Mouse (Mus musculus): ENCODE measurements around the gene Taldo1. TPM values are rescaled to one million over a fixed set of nuclear protein-coding genes. Genes with fewer than 3 reads are reported as not detected.

Taldo1 gene
- polyA plus RNA-seq, 2 experiments from 2014 or later: 309 to 337 TPM

DNA sequence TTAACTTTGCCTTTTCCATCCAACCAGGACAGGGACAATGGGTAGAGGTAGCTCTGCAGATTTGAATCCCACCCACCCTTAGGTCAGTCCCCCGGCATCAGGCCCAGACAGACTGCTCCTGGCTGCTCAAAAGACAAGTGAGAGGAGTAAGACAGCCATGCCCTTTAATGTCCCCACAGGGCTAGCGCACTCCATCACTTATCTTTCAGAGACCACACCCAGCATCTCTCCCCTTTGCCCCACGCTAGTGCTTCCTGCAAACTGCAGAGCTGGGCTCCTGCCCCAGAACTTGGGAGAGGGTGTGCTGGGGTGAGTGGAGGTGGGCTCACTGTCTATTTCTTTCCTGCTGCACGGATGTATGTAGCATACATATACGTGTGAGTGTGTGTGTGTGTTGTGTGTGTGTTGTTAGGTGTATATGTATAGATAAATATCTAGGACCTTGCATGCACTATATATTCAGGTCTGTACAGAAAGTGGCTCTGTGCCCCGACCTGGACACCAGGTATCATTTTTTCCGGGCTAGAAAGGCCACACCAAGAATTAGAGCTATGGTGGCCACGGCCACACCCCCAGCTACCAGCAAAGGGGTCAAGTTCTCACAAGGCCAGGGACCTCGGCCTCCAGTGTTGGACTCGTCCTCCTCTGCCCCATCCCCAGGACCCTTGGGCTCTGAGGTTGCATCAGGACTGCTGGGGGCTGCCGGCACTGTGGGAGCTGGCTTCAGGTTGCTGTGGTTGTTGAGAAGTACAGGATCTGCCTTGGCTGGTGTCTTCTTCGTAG lies 35.1 kb downstream of the Taldo1 start:
- no peak for ATAC-seq

DNA sequence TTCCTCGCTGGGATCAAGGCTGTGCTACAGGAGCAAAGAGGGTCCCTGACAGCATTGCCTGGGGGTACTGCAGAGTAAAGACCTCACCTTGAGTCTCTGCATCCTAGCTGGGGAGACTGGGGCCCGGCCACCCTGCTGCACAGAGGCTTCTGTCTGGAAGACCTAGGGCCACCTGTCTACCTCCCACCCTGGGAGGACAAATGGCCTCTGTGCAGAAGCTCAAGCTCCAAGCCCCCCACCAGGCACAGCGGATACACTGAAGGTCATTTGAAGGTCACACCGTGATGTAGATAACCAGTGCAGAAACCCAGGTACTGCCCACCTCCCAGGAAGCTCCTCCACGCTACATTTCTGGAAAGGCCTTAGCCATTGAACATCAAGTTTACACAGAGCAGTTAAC lies 36.7 kb downstream of the Taldo1 start:
- no peak for ATAC-seq

DNA sequence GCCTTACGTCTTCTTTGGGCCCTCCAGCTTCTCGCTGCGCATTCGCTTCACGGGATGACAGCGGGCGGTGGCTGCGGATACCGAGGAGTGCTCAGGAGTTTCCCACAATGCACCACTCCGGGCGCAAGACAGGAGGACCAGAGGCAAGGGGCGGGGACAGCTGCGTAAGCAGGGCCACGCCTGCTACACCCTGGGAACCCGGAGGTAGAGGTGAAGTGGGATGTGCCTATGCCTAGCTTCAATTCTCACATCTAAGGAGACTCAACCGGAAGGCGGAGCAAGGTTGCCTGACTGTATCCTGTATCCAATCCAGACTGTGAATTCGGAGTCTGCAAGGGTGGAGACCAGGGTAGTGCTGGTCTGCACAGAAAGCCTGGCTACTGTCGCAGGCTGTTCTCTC lies 37.3 kb downstream of the Taldo1 start, which contains the start of gene Cend1:
Gene Cend1 (minus strand): TSS at position 182 of the 400 bp plus-strand sequence.
- ATAC-seq: no peak

DNA sequence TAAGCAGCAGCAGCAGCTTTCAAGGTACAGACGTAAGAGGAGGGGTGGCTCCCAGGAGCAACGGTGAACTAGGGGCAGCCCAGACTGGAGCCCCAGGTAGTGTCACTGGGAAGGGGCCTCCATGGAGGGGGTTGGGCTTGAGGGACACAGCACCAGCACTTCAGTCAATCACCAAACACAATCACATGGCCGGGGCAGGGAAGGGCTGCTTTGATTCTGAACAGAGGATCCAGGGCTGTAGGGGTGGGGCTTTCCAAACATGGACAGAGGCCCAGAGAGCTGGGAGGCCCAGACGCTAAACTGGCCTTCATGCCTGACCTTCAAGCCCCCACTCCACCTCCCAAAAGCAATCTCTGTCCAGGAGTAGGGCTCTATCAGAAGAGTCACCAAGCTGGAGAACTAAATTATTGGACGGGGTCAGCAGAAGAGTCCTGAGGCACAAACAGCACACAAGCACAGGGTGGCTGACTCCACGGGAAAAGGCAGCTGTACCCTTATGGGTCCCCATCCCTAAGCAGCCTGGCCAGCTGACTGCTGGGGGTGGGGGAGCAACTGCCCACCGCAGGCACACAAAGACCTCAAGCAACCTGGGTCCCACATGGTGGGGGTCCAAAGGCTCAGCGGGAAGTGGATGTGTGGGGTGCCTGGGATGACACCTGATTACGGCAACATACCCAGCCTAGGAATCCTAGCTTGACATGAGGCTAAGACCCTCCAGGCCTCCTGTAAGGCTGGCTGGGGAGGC lies 38.0 kb downstream of the Taldo1 start:
- ATAC-seq: no peak

DNA sequence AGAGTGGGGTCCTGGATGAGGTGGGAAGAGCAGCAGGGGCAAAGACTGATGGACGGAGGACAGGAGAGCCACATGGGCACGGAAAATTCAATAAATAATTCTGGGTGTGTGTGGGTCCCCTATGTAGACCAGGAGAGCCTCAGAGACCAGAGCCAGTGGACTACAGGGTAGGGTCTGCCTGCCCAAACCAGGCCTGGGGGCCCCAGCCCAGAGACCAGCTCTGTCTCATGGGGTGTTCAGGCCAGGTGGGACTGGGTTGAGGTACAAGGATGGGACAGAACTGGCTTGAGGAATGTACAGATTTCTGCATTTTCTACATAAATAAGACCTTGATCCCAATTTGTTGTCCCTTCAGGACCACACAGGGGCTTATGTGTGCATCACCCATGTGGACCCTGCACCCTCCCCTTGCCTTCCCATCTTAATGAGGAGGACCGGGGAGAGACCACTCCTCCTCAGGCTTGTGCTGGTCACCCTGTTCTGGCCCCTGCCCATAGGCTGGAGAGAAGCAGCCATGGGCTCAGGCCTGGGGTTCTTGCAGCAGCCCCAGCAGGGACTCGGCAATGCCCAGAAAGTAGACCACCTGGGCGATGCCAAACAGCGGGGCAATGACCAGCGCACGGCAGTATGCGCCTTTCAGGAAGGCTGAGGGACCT lies 38.7 kb downstream of the Taldo1 start:
- ATAC-seq: no peak

DNA sequence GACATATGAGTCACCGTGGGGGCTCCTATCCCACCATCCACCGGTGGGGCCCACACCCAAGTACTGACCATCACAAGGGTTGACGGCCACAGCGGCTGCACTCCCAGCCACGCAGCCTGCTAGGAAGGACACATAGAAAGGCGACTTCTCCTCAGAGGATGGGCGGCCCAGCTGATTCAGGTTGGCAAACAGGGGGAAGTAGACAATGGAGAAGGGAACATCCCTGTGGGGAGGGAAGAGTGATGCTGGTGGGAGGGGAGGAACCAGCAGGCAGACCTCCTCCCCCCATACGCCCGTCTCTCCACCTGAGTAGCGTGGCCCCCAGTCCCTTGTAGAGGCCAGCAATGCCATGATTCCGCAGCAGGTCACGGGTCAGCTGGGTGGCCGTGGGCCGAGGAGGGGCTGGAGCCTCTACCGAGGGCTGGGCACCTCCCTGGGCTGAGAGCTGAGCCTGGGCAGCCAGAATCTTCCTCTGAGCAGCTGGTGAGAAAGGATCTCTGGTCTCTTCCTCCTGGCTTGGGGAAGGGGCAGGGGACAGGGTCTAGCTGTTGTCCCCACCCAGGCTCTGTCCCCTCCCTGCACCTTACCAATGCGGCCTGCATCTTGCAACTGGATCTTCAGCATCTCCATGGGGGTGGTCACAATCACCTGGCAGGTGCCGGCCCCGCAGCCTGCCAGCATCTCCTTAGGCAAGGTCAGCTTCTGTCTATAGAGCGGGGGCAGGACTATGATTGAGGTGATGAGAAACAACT lies 39.6 kb downstream of the Taldo1 start:
- ATAC-seq: no peak

DNA sequence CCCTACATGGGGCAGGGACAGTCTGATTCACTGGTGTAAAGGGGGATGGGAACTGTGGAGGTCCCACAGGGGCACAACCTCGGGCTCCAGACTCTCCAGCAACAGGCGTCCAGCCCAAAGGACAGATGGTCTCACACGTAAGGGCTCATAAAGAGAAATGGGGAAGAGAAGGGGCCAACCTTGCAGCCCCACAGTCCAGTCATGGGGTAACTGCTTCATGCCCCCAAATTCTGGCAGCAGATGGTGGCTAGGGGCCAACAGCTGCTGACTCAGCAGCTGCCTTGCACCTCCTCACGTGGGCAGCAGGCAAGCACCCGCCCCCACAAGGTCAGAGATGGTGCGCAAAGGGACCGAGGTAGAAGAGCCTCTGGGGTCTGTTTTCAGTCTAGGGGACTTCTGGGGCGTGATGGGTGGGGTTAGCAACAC lies 40.2 kb downstream of the Taldo1 start:
- no peak for ATAC-seq

DNA sequence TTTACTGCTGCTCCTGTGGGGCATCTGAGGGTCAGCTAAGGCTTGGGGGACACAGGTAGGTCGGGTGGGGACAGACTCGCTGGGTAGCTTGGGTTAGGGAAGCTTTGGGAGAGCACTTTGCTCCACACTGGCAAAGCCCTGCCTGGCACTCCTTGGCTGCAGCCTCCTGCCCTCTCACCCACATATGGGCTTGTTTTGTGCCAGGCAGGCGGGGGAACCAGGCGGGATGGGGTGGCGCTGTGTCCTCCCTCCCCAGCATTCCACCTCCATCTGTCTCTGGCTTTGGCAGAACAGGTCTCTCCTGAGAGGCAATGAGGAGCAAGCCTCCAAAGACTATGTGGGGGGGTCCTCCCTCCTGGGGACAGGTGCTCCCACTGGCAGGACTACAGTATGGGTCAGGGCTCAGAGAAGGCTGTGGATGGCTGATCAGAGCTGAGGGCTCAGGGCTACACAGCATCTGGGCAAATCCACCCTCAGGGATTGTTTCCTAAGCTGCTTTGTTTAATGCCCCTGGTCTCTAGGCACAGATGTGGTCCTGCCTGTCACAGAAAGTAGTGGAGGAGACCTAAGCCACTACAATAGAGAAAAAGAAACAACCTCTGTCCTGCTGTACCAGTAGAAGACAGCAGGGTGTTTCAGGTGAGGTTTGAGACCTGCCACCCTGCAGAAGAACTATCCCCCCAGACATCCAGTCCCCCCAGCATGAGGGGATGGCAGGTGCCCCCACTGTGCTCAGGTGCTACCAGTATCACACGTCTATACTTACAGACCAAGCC lies 40.9 kb downstream of the Taldo1 start:
- ATAC-seq: no peak

DNA sequence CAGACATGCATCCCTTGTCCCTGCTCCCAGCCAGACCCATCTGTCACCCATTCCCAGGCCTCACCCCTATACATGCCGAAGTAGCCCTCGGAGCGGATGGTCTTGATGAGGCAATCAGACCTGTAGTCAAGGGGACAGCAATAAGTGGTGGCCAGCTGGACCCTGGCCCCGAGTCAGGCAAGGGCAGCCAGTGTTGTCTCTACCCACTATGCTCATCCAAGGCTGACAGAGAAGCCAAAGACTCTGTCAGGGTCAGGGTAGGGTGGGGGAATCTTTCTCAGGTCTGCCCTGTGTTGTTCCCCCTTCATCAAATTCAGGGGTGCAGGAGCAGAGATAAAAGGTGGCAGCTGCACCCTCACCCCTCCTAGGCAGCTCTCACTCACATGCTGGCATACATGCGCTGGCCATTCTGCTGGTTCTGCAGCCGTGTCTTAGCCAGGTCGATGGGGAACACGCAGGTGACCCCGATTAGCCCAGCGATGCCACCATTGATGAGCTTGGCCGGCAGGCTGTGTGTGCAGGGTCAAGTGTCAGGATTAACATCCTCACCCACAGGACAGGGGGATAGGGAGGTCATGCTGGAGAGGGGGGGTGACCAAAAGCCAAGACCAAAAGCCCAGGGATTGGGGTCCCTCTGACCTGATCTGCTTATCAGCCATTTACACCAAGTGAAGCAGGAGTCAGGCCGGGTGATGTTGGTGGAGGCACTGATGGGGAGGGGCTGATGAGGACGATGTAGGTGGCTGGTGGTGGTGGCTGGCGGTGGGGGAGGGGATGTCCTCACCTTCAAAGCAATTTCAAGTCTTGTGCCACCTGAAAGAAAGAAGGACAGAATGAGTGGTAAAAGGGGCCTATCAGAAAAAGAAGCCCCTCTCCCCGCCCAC lies 41.8 kb downstream of the Taldo1 start:
- no peak for ATAC-seq

DNA sequence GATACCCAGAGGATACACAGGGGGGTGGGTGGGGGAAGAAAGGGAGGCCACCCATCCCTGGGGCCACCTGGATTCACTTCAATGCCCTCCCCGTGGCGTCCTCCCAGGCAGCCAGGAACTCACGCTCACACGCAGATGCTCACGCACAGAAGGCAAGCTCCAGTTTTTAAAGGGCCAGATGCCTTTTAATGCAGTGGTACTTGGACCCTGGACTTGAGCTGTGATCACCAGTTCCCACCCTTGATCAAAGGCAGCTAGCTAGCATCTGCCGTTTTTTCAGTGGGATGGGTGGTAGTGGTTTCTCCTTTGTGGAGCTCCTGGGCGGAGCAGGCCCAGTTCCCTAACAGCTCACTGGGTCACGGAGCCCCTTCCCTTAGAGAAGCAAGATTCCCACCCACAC lies 42.5 kb downstream of the Taldo1 start:
- no peak for ATAC-seq

DNA sequence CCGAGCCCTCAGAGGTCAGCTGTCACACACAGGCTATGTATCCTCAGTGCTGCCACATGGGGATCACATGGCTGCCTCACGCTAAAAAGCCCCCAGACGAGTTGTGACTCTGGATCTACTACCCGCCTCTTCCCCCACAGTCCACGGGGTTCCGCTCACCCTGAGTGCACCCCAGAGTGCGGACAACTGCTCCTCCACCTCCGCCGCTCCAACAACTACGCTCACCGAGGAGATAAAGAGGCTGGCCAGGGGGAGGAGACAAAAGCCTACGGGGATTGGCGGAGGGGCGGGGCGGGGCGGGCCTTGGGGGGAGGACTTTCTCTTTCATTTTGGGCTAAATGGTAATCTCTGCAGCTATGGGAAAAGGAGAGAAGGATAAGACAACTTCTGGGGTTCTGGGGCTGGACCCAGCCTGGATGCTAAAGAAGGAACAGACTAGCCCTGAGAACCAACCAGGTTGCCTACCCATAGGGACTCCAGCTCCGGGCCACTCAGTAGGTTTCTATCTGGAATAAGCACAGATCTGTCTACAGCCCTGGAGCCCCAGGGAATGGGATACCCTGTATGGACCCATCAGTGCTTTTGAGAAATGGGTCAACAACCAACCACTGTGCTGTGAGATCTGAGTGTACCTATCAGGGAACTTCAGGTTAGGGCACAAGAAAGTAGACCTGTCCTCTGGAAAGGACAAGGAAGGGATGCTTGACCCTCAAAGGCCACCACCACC lies 43.3 kb downstream of the Taldo1 start:
- peak; percentile 63 for ATAC-seq

DNA sequence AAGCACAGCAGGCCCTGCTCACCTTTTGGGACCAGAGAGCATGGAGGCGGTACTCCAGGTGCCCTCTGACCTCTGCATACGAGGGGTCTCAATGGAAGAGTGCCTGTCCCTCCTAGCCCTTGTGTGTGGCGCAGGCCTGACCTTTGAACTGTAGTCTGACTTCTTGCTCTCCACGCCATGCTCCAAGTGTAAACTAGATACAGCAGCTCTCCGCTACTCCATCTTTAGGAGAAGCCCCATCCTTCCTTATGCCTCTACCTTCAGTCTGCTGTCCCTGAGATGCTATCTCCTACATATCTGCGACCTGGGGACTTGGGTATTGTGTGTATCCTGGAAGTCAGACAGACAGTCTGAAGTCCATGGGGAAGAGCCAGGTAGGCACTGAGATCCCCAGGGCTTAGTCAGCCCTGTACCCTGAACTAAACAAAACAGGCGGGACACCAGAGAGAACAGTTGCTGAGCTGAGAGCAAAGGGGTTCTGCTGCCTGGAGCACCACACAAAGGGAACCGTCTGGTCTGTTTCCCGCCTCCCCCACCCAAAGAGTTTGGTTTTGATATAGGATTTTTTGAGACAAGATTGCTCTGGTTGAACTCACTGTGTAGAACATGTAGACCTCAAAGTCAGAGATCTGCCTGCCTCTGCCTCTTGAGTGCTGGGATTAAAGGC lies 44.0 kb downstream of the Taldo1 start:
- no peak for ATAC-seq

DNA sequence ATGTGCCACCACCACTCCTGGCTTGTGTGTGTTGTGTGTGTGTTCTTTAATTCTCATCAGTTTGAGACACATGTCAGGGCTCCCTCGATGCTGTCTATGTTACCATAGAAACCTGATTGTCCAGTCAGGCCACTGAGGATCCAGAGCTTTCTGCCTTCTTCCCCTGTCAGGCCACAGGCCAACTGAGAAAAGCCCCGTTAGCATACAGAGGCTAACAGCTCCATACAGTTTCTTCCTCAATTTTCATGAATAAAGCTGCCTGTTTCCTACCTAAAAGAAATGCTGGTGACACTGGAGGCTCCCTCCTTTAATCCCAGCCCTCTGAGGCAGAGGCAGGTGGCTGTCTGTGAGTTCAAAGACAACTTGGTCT lies 44.5 kb downstream of the Taldo1 start:
- no peak for ATAC-seq

DNA sequence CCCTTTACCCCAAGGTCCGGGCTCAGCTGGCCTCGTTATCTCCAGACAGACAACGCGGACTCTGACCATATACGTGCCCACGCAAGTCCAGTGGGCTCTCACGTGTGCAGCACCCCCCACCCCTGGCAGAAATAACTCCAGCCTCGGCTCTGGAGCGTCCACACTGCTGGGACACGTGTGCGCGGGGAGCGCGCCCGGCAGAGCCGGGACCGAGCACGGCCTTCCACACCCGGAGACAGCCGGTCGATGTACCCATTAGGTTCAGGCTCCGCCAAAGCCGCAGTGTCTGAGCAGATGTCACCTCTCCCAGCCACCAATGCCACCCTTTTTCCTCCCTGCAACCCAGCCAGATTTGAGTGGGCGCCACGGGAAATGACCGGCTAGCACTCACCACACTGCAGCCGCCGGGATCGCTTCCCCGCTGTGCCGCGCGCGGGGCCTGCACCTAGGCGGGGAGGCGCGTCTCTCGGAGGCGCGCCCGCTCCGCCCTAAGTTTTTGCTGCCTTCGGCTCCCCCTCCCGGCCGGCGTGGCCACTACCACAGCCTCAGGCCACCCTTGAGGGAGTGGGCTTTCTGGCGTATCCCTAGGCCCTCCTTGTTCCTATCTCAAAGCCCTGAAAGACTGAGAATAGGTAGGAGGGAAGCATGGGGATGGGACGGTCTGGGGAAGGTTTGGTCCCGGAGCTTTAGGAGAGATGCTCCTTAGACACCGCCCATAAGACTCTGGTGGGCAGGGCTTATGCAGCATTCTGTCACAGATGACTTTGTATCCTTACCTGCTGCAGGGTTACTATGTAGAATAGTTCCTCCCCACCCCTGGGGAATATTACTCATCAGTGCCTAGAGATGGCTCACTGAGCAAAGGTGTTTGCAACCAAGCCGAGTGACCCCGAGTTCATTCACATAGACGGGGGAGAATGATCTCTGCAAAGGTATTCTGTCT lies 45.5 kb downstream of the Taldo1 start, which contains the start of gene Slc25a22:
Gene Slc25a22 (minus strand): TSS at position 715 of the 943 bp plus-strand sequence.
- ATAC-seq: peak; percentile 83

DNA sequence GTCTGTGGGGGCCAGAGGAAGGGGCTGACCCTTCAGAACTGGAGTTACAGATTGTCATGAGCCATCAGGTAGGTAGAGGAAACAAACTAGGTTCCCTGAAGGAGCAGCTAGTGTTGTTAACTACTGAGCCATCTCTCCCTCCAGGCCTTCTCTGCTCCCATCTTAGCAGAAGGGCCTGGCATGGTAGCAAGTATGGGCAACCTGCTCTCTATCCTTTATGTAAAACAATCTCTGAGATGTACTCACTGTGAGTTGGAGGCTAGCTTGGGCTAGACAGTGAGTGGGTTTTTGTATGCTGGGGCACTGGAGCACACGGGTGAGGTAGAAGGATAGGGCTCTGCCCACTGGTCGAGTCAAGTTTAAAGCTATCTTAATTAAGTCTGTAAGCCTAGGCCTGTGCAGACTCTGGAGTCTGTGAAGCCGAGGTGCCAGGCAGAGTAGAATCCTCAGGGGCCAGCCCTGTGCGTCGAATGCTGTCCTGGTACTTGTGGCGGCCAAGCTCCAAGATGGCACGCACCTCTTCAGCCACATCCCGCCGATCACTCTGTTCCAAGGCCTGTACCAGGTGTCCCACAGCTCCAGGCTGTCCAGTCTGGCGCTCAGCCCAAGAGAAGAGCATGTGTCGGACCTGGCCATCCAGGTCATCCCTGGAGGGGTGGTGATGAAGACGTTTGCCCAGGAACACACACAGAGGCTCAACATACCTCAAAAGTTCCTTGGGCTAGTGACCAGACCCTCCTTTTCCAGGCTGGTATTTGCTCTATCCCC lies 46.4 kb downstream of the Taldo1 start:
- no peak for ATAC-seq

DNA sequence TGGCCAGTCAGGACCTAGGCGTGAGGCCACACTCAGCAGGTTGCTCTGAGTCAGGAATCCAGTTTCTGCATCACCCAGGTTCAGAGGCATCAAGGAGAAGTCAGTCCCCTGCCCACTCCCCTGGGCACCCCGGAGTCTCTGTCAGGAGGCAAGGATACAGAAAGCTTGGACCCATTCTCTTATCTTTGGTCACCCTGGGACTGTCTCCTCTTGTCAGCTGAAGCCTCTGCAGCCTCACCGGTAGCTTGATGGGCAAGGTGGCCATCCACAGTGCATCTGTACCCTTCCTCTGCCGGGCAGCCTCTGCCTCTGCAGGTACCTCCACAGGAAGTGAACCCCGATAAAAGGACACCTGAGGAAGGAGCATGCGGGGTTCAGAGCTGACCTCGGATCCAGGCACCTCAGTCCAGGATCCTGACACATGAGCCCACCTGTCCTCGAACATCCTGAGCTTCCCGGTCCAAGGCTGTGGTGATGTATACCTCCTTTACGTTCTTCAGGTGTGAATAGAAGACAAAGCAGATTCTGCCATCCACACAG lies 47.2 kb downstream of the Taldo1 start:
- ATAC-seq: no peak

DNA sequence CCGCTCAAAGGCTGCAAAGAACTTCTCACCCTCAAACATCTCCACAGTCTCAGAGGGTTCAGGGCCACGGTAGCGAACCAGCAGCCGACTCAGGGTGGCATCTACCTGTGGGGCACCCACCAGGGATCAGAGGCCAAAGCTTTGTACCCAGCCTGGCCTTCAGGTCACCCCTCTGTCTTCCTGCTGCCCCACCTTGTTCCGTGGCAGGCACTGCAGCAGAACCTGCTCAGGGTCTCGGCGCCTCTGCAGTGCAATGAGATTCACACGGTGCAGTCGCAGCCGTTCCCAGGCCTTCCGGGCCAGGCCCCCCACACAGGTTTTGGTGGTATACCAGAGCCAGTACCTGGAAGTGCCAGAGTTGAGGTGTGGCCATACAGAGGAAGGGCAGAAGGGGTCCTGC lies 47.8 kb downstream of the Taldo1 start:
- ATAC-seq: no peak
